Mouse (Mus musculus) liver, embryonic 14.5 days (tissue): ENCODE measurements around the gene Acvr1b.

Experiments used
- CTCF ChIP-seq: IDR thresholded peaks from 2 replicates; pipeline ENCODE4 v1.5.1; 2016; ENCODE audit warnings: antibody characterized with exemption, low read depth, control low read depth
- EP300 ChIP-seq: IDR thresholded peaks from 2 replicates; pipeline ENCODE4 v1.6.1; 2016; ENCODE audit warnings: antibody characterized with exemption, low read depth

GRCm38 (mm10) chr15:101228866-101229590 is 55.2 kb downstream of the Acvr1b start:
- no peak for TF ChIP-seq CTCF
- TF ChIP-seq EP300: no peak
